27 mouse cellular contexts compared by ENCODE assay signal in the genomic region with DNA sequence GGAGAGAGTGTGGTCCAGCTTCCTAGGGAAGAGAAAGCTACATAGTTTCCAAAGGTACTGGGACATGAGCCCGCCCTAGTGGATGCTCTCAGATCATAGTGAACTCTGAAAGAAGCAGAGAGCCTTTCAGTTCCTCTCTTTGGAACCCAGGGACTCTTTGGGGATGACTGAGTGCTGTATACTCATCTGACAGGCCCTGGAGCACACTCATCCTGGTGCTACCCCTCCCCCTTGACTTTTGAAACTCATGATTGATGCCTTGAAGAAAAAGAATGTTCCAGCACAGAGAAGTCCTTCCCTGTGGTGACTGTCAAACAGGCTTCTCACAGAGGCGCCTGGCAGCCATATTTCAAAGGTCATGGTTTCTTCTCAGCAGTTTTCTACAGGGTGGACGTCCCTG.
"Had no signal": no experiment of that assay in that cellular context is flagged by ENCODE, and none has a peak within 500 bp of the region (broad histone marks: within the 10 kb centered on the region; RNA-seq: fewer than 3 reads in every experiment).

No protein-coding gene starts in this region.

- H3K27me3 ChIP-seq: heart, embryonic 12.5 days; hindbrain, embryonic 12.5 days; intestine, embryonic 15.5 days; limb, embryonic 13.5 days; limb, embryonic 15.5 days; liver, embryonic 12.5 days had no signal

- H3K27ac ChIP-seq: heart, embryonic 10.5 days; hindbrain, embryonic 10.5 days; hindbrain, embryonic 12.5 days; hindbrain, embryonic 14.5 days; intestine, embryonic 15.5 days; kidney, postnatal 0 days; limb, embryonic 13.5 days; limb, embryonic 15.5 days; liver, embryonic 12.5 days; liver, embryonic 14.5 days had no signal

- H3K36me3 ChIP-seq: heart, embryonic 10.5 days; heart, embryonic 12.5 days; hindbrain, embryonic 10.5 days; hindbrain, embryonic 12.5 days; intestine, embryonic 15.5 days; limb, embryonic 13.5 days; limb, embryonic 15.5 days; liver, embryonic 12.5 days had no signal

- H3K9me3 ChIP-seq: heart, embryonic 10.5 days; hindbrain, embryonic 10.5 days; hindbrain, embryonic 12.5 days; intestine, embryonic 15.5 days; limb, embryonic 15.5 days; liver, embryonic 12.5 days had no signal

- H3K4me3 ChIP-seq: heart, embryonic 10.5 days; heart, embryonic 12.5 days; hindbrain, embryonic 10.5 days; hindbrain, embryonic 12.5 days; intestine, embryonic 15.5 days; limb, embryonic 13.5 days; limb, embryonic 15.5 days; liver, embryonic 12.5 days had no signal

- ATAC-seq: hindbrain, embryonic 16.5 days; inflammation-experienced regulatory T-cells, adult 6 months; intestine, embryonic 15.5 days; intestine, postnatal 0 days; liver, embryonic 12.5 days had no signal

- H3K4me1 ChIP-seq: heart, embryonic 10.5 days; heart, embryonic 12.5 days; hindbrain, embryonic 10.5 days; hindbrain, embryonic 12.5 days; intestine, embryonic 15.5 days; limb, embryonic 13.5 days; limb, embryonic 15.5 days; liver, embryonic 12.5 days had no signal

- H3K4me2 ChIP-seq: heart, embryonic 12.5 days; hindbrain, embryonic 12.5 days; hindbrain, embryonic 14.5 days; intestine, embryonic 15.5 days; limb, embryonic 13.5 days; limb, embryonic 15.5 days; liver, embryonic 12.5 days had no signal

- DNase-seq: gastrocnemius, postnatal 10 days; gastrocnemius, postnatal 25 days; heart, adult 18-20 months; heart, postnatal 10 days; heart, postnatal 4 days; kidney, adult 18-20 months; kidney, adult 8-10 months; kidney, postnatal 14 days; kidney, postnatal 36 days; layer of hippocampus, adult 9-11 months; layer of hippocampus, postnatal 36 days; left cerebral cortex, postnatal 4 days; lung, adult 18-20 months had no signal

- H3K9ac ChIP-seq: heart, embryonic 12.5 days; hindbrain, embryonic 12.5 days; hindbrain, embryonic 14.5 days; intestine, embryonic 15.5 days; limb, embryonic 13.5 days; limb, embryonic 15.5 days; liver, embryonic 12.5 days; liver, embryonic 14.5 days had no signal
